In genomic region chr5:114591151-114591561, GRCm38 (mm10) we compare ENCODE assay signal across 10 mouse cellular contexts. TPM values are rescaled to one million over a fixed set of nuclear protein-coding genes. Genes with fewer than 3 reads are reported as not detected.
DNase-seq lines count a peak whose midpoint lies in the region; ATAC-seq and TF ChIP-seq lines count a peak whose summit lies in the region.
"Had no signal": no experiment of that assay in that cellular context is flagged by ENCODE, and none has a peak within 500 bp of the region (broad histone marks: within the 10 kb centered on the region; RNA-seq: fewer than 3 reads in every experiment).

No protein-coding gene starts in this region.

- TF ChIP-seq CTCF in intestine, postnatal 0 days (IDR thresholded peaks at IDR 0.05; ENCODE audit: low read depth), result no peak

- H3K27ac ChIP-seq in heart, embryonic 10.5 days, result 0 out of 2 replicates have a peak overlapping the region, but pooled peaks have one; percentile 4
- no peak overlapping the region for H3K27ac ChIP-seq in intestine, postnatal 0 days (ENCODE audit: low read depth, low read length)

- H3K4me3 ChIP-seq in heart, embryonic 10.5 days, result peak overlapping the region; percentile 24; the same call in 1 of the 2 replicates
- H3K4me3 ChIP-seq in intestine, postnatal 0 days (ENCODE audit: low read depth, low read length), result no peak overlapping the region

- no peak for DNase-seq in heart, embryonic 10.5 days (ENCODE audit: low spot score)
- DNase-seq in heart, adult 8-10 months (ENCODE audit: low spot score), result no peak
- DNase-seq in ovary, adult 18-20 months (ENCODE audit: low spot score), result peak; percentile 86
- no peak for DNase-seq in ovary, postnatal 14 days (ENCODE audit: low spot score)
- DNase-seq in testis, postnatal 14 days (ENCODE audit: low spot score), result peak; percentile 74
- no peak for DNase-seq in spleen, adult 18-20 months
- DNase-seq in cerebellum, adult 8-10 months, result no peak
- DNase-seq: heart, postnatal 14 days had no signal

- H3K36me3 ChIP-seq in heart, embryonic 10.5 days, result no peaks in the 10 kb centered on the region
- H3K36me3 ChIP-seq in intestine, postnatal 0 days (ENCODE audit: control insufficient read depth, insufficient read depth), result peaks cover 3% of the 10 kb centered on the region; the same call in 1 of the 2 replicates

- 6% methylated on average over 15 of the region's 15 CpGs for WGBS in heart, embryonic 10.5 days
- WGBS in intestine, postnatal 0 days, result 14% methylated on average over 15 of the region's 15 CpGs

- no peaks in the 10 kb centered on the region for H3K9me3 ChIP-seq in heart, embryonic 10.5 days
- no peaks in the 10 kb centered on the region for H3K9me3 ChIP-seq in intestine, postnatal 0 days (ENCODE audit: control insufficient read depth)

- peak overlapping the region; percentile 30 for H3K4me2 ChIP-seq in intestine, postnatal 0 days (replicated peaks; ENCODE audit: low read depth)

- H3K27me3 ChIP-seq in heart, embryonic 10.5 days (ENCODE audit: insufficient read depth, poor library complexity, severe bottlenecking), result peaks cover 38% of the 10 kb centered on the region
- H3K27me3 ChIP-seq in intestine, postnatal 0 days (replicated peaks; ENCODE audit: control insufficient read depth, insufficient read depth, low read length), result no peaks in the 10 kb centered on the region

- peaks cover 77% of the 10 kb centered on the region for H3K4me1 ChIP-seq in heart, embryonic 10.5 days
- H3K4me1 ChIP-seq in intestine, postnatal 0 days (replicated peaks; ENCODE audit: control insufficient read depth, insufficient read depth, low read length), result peaks cover 19% of the 10 kb centered on the region

- no peak overlapping the region for H3K9ac ChIP-seq in intestine, postnatal 0 days (ENCODE audit: low read depth, low read length)

- no peak for ATAC-seq in intestine, postnatal 0 days
- ATAC-seq: activated CD4-positive, CD25-positive, alpha-beta regulatory T cell, adult 4 months had no signal

RNA-seq across cellular contexts. Expression of gene Fam222a, which starts 23.3 kb away (rescaled TPM):
- polyA plus RNA-seq in heart, embryonic 10.5 days (2016; fragmentation: Nextera tagmentation; extraction: Ambion mirVana), result 0.60 and 1.5 TPM in 2 replicates
- total RNA-seq in heart, adult 8-10 months (2022), result 1 to 10 TPM; 1.2 to 2.4 (median 1.7) TPM
- polyA plus RNA-seq in intestine, postnatal 0 days (2015; fragmentation: Nextera tagmentation; extraction: Ambion mirVana), result 2.3 and 3.2 TPM in 2 replicates
- polyA plus RNA-seq: activated CD4-positive, CD25-positive, alpha-beta regulatory T cell, adult 4 months had no signal

Comparison
In these comparisons a context has a peak if more than half of its experiments do, and no peak if none do; other contexts are left out.
1. DNase-seq: peak in ovary, adult 18-20 months (single experiment) and testis, postnatal 14 days (single experiment); none in heart, embryonic 10.5 days (single experiment), heart, adult 8-10 months (single experiment), ovary, postnatal 14 days (single experiment), spleen, adult 18-20 months (0 of 2) and cerebellum, adult 8-10 months (single experiment).